Mouse (Mus musculus) hindbrain, embryonic 13.5 days (tissue): ENCODE measurements around the gene Ripor2. TPM values are rescaled to one million over a fixed set of nuclear protein-coding genes. Genes with fewer than 3 reads are reported as not detected.

ENCODE experiments used
- ATAC-seq: fragments of 200-750 bp; cut with Nextera tagmentation; 2 replicates; pipeline ENCODE4 v1.8.0; 2017; ENCODE audit warnings: moderate TSS enrichment; ENCODE audit not compliant: low FRiP score
- H3K27ac ChIP-seq: fragments of 300-500 bp; sonication (generic); 2 replicates; pipeline ENCODE4 v1.5.1; 2015; ENCODE audit warnings: inconsistent platforms, mild to moderate bottlenecking, moderate library complexity
- H3K27me3 ChIP-seq: fragments of 300-500 bp; sonication (generic); 2 replicates; pipeline ENCODE4 v1.6.1; 2015; ENCODE audit warnings: mild to moderate bottlenecking, inconsistent platforms
- H3K36me3 ChIP-seq: fragments of 300-500 bp; sonication (generic); 2 replicates; pipeline ENCODE4 v1.6.1; 2015; ENCODE audit warnings: mild to moderate bottlenecking, inconsistent platforms
- H3K4me1 ChIP-seq: fragments of 300-500 bp; sonication (generic); replicated peaks from 2 replicates; pipeline ENCODE4 v1.6.1; 2015; ENCODE audit warnings: inconsistent platforms
- H3K4me2 ChIP-seq: fragments of 300-500 bp; sonication (generic); 2 replicates; pipeline ENCODE4 v1.6.1; 2015; ENCODE audit warnings: inconsistent platforms, mild to moderate bottlenecking, moderate library complexity
- H3K4me3 ChIP-seq: fragments of 300-500 bp; sonication (generic); 2 replicates; pipeline ENCODE4 v1.5.1; 2015; ENCODE audit warnings: mild to moderate bottlenecking, inconsistent platforms
- H3K9ac ChIP-seq: fragments of 300-500 bp; sonication (generic); 2 replicates; pipeline ENCODE4 v1.6.1; 2015; ENCODE audit warnings: mild to moderate bottlenecking, inconsistent platforms
- H3K9me3 ChIP-seq: fragments of 300-500 bp; sonication (generic); 2 replicates; pipeline ENCODE4 v1.6.1; 2016; ENCODE audit warnings: inconsistent platforms
- WGBS: fragments of 180-500 bp; shearing (Covaris S2); methylation state at CpG from one replicate; pipeline ENCODE4 v1.1.7; 2015; 5-methylcytosine and 5-hydroxymethylcytosine counted together
- polyA plus RNA-seq: library from polyadenylated mRNA; unstranded; fragments of >200 nt; fragmentation: Nextera tagmentation; extraction: Ambion mirVana; gene quantifications from 2 replicates; pipeline ENCODE4 v1.2.1, GENCODE M21; 2015

Gene Ripor2
- polyA plus RNA-seq, 1 experiment from 2014 or later = 24.1 TPM

- H3K27me3 ChIP-seq = 0 out of 2 replicates have a peak, but pooled peaks cover 3% of the 10 kb centered on the region
- ATAC-seq = no peak
- peaks cover 52% of the 10 kb centered on the region for H3K4me1 ChIP-seq
- H3K9ac ChIP-seq = 0 out of 2 replicates have a peak overlapping the region, but pooled peaks have one; percentile 35
- peak overlapping the region; percentile 93 for H3K27ac ChIP-seq
- 39% methylated on average over 7 of the region's 7 CpGs for WGBS
- no peaks in the 10 kb centered on the region for H3K9me3 ChIP-seq
- H3K4me3 ChIP-seq = no peak overlapping the region
- peak overlapping the region; percentile 75 for H3K4me2 ChIP-seq
- no peaks in the 10 kb centered on the region for H3K36me3 ChIP-seq
Measured at GRCm38 (mm10) chr13:24641491-24642430, 59.8 kb downstream of the Ripor2 start.

- H3K4me3 ChIP-seq = no peak overlapping the region
- no peaks in the 10 kb centered on the region for H3K27me3 ChIP-seq
- 89% methylated on average over 3 of the region's 3 CpGs for WGBS
- H3K4me2 ChIP-seq = no peak overlapping the region
- no peak overlapping the region for H3K27ac ChIP-seq
- no peaks in the 10 kb centered on the region for H3K36me3 ChIP-seq
- H3K9me3 ChIP-seq = no peaks in the 10 kb centered on the region
- H3K9ac ChIP-seq = no peak overlapping the region
- ATAC-seq = no peak
- H3K4me1 ChIP-seq = peaks cover 50% of the 10 kb centered on the region
Measured at GRCm38 (mm10) chr13:24645146-24645545, 63.2 kb downstream of the Ripor2 start.

- Histone ChIP-seq H3K9ac (no peak overlapping the region), H3K4me3 (no peak overlapping the region), H3K36me3 (no peaks in the 10 kb centered on the region), H3K9me3 (no peaks in the 10 kb centered on the region), H3K27ac (no peak overlapping the region), H3K4me2 (no peak overlapping the region), H3K27me3 (no peaks in the 10 kb centered on the region), H3K4me1 (peaks cover 46% of the 10 kb centered on the region)
- WGBS = 83% methylated on average over 3 of the region's 3 CpGs
- no peak for ATAC-seq
Measured at GRCm38 (mm10) chr13:24646324-24646723, 64.3 kb downstream of the Ripor2 start.

GRCm38 (mm10) chr13:24647444-24647843 lies 65.5 kb downstream of the Ripor2 start:
- peaks cover 36% of the 10 kb centered on the region for H3K4me1 ChIP-seq
- WGBS = 91% methylated on average over 2 of the region's 2 CpGs
- H3K9ac ChIP-seq = no peak overlapping the region
- no peaks in the 10 kb centered on the region for H3K9me3 ChIP-seq
- H3K4me3 ChIP-seq = no peak overlapping the region
- H3K4me2 ChIP-seq = no peak overlapping the region
- ATAC-seq = no peak
- H3K27ac ChIP-seq = 0 out of 2 replicates have a peak overlapping the region, but pooled peaks have one; percentile 52
- H3K36me3 ChIP-seq = no peaks in the 10 kb centered on the region
- H3K27me3 ChIP-seq = no peaks in the 10 kb centered on the region

GRCm38 (mm10) chr13:24648027-24648426 lies 66.0 kb downstream of the Ripor2 start:
- Histone ChIP-seq H3K9ac (no peak overlapping the region), H3K4me3 (no peak overlapping the region), H3K27ac (peak overlapping the region; percentile 85), H3K36me3 (no peaks in the 10 kb centered on the region), H3K4me1 (peaks cover 34% of the 10 kb centered on the region), H3K27me3 (no peaks in the 10 kb centered on the region), H3K9me3 (no peaks in the 10 kb centered on the region), H3K4me2 (peak overlapping the region; percentile 8; the same call in 1 of the 2 replicates)
- no peak for ATAC-seq
- 35% methylated on average over 5 of the region's 5 CpGs for WGBS

- no peak for ATAC-seq
- Histone ChIP-seq H3K9ac (no peak overlapping the region), H3K4me3 (no peak overlapping the region), H3K4me2 (no peak overlapping the region), H3K27me3 (no peaks in the 10 kb centered on the region), H3K4me1 (peaks cover 30% of the 10 kb centered on the region), H3K36me3 (no peaks in the 10 kb centered on the region), H3K9me3 (no peaks in the 10 kb centered on the region), H3K27ac (peak overlapping the region; percentile 85)
- 39% methylated on average over 3 of the region's 3 CpGs for WGBS
Measured at GRCm38 (mm10) chr13:24648668-24649067, 66.7 kb downstream of the Ripor2 start.

- no peak for ATAC-seq
- WGBS = 52% methylated on average over 2 of the region's 2 CpGs
- H3K27ac ChIP-seq = peak overlapping the region; percentile 85
Measured at GRCm38 (mm10) chr13:24649099-24649498, 67.1 kb downstream of the Ripor2 start.

GRCm38 (mm10) chr13:24651018-24651417 lies 69.0 kb downstream of the Ripor2 start:
- Histone ChIP-seq H3K4me1 (peaks cover 34% of the 10 kb centered on the region), H3K27me3 (no peaks in the 10 kb centered on the region), H3K9ac (no peak overlapping the region), H3K9me3 (no peaks in the 10 kb centered on the region), H3K4me2 (no peak overlapping the region), H3K27ac (no peak overlapping the region), H3K36me3 (no peaks in the 10 kb centered on the region), H3K4me3 (no peak overlapping the region)
- ATAC-seq = no peak
- 66% methylated on average over 3 of the region's 3 CpGs for WGBS

More at GRCm38 (mm10) chr13:24649099-24649498, 67.1 kb downstream of the Ripor2 start:
- Histone ChIP-seq H3K27me3 (no peaks in the 10 kb centered on the region), H3K4me1 (peaks cover 26% of the 10 kb centered on the region), H3K36me3 (no peaks in the 10 kb centered on the region), H3K4me2 (no peak overlapping the region), H3K4me3 (no peak overlapping the region), H3K9ac (no peak overlapping the region), H3K9me3 (no peaks in the 10 kb centered on the region)

GRCm38 (mm10) chr13:24654919-24655635 lies 73.1 kb downstream of the Ripor2 start:
- WGBS = 58% methylated on average over 12 of the region's 12 CpGs
- Histone ChIP-seq H3K4me1 (peaks cover 28% of the 10 kb centered on the region), H3K4me2 (no peak overlapping the region), H3K9ac (no peak overlapping the region), H3K27me3 (no peaks in the 10 kb centered on the region), H3K9me3 (no peaks in the 10 kb centered on the region), H3K27ac (peak overlapping the region; percentile 76), H3K4me3 (no peak overlapping the region), H3K36me3 (no peaks in the 10 kb centered on the region)
- no peak for ATAC-seq

GRCm38 (mm10) chr13:24656719-24657497 lies 74.9 kb downstream of the Ripor2 start:
- peak; percentile 78 for ATAC-seq
- H3K9ac ChIP-seq = no peak overlapping the region
- no peak overlapping the region for H3K4me3 ChIP-seq
- H3K9me3 ChIP-seq = no peaks in the 10 kb centered on the region
- 12% methylated on average over 15 of the region's 15 CpGs for WGBS
- peak overlapping the region; percentile 83 for H3K27ac ChIP-seq
- H3K4me2 ChIP-seq = peak overlapping the region; percentile 43
- H3K36me3 ChIP-seq = no peaks in the 10 kb centered on the region
- peaks cover 22% of the 10 kb centered on the region for H3K4me1 ChIP-seq
- no peaks in the 10 kb centered on the region for H3K27me3 ChIP-seq

GRCm38 (mm10) chr13:24666763-24667162 lies 84.8 kb downstream of the Ripor2 start:
- Histone ChIP-seq H3K4me2 (no peak overlapping the region), H3K4me1 (no peaks in the 10 kb centered on the region), H3K9ac (no peak overlapping the region), H3K27me3 (no peaks in the 10 kb centered on the region), H3K9me3 (no peaks in the 10 kb centered on the region), H3K4me3 (no peak overlapping the region), H3K36me3 (peaks cover 7% of the 10 kb centered on the region), H3K27ac (no peak overlapping the region)
- no peak for ATAC-seq
- WGBS = 87% methylated on average over 4 of the region's 4 CpGs

- Histone ChIP-seq H3K9ac (no peak overlapping the region), H3K36me3 (peaks cover 24% of the 10 kb centered on the region), H3K9me3 (no peaks in the 10 kb centered on the region), H3K4me2 (no peak overlapping the region), H3K4me3 (no peak overlapping the region), H3K27ac (no peak overlapping the region), H3K4me1 (no peaks in the 10 kb centered on the region), H3K27me3 (no peaks in the 10 kb centered on the region)
- 22% methylated on average over 2 of the region's 2 CpGs for WGBS
- ATAC-seq = no peak
Measured at GRCm38 (mm10) chr13:24668556-24668955, 86.6 kb downstream of the Ripor2 start.
